Mouse (Mus musculus) CH12.LX (cell line): ENCODE results near the gene Robo1. TPM values are rescaled to one million over a fixed set of nuclear protein-coding genes. Genes with fewer than 3 reads are reported as not detected.

Experiments used
- DNase-seq: peaks from one replicate; pipeline ENCODE4 v3.0.0-alpha.2; 2013; ENCODE audit errors: extremely low read depth
- H3K27ac ChIP-seq: 2 replicates; pipeline ENCODE4 v1.5.1; 2012; ENCODE audit warnings: low read depth, mild to moderate bottlenecking, control low read depth, moderate library complexity; ENCODE audit not compliant: insufficient read depth
- H3K27me3 ChIP-seq: replicated peaks from 2 replicates; pipeline ENCODE3; 2012; ENCODE audit warnings: inconsistent platforms
- H3K36me3 ChIP-seq, 2 experiments: replicated peaks in 1 of 2; 2 replicates each; pipeline versions ENCODE3 to v1.6.1; 2012; ENCODE audit warnings: inconsistent platforms in 1 of 2, low read length in 1 of 2, mild to moderate bottlenecking in 1 of 2, mixed read lengths in 1 of 2, moderate library complexity in 1 of 2; ENCODE audit not compliant: control insufficient read depth in 1 of 2, insufficient read depth in 1 of 2
- H3K4me1 ChIP-seq, 2 experiments: 2 replicates each; pipeline ENCODE4 v1.6.1; 2012; ENCODE audit warnings: inconsistent platforms in 1 of 2, moderate library complexity in 1 of 2; ENCODE audit not compliant: insufficient read depth in 2 of 2, control insufficient read depth in 1 of 2
- H3K4me2 ChIP-seq: 2 replicates; pipeline ENCODE4 v1.6.1; 2012; ENCODE audit warnings: low read depth, mild to moderate bottlenecking, control low read depth; ENCODE audit not compliant: poor library complexity, insufficient read depth, severe bottlenecking
- H3K4me3 ChIP-seq, 3 experiments: fragments of 150-350 bp in 1 of 3; sonication (generic) in 1 of 3; replicated peaks in 1 of 3; 2 replicates each; pipeline versions ENCODE3 to v1.5.1; 2011 to 2012; ENCODE audit warnings: low read depth in 2 of 3, low read length in 2 of 3, mild to moderate bottlenecking in 2 of 3, moderate library complexity in 2 of 3, control low read depth in 1 of 3, improper control_type of control experiment in 1 of 3, inconsistent platforms in 1 of 3, mixed read lengths in 1 of 3; ENCODE audit not compliant: poor library complexity in 1 of 3
- H3K79me2 ChIP-seq: replicated peaks from 2 replicates; pipeline ENCODE4 v1.6.1; 2012; ENCODE audit warnings: mild to moderate bottlenecking, moderate library complexity; ENCODE audit not compliant: control insufficient read depth, poor library complexity, insufficient read depth, severe bottlenecking; ENCODE audit errors: extremely low read depth
- H3K9ac ChIP-seq: 2 replicates; pipeline ENCODE4 v1.6.1; 2012; ENCODE audit warnings: low read depth, mild to moderate bottlenecking, control low read depth, moderate library complexity; ENCODE audit not compliant: insufficient read depth
- H3K9me3 ChIP-seq: replicated peaks from 2 replicates; pipeline ENCODE3; 2012; ENCODE audit warnings: low read length, inconsistent platforms, mixed read lengths
- BHLHE40 ChIP-seq: IDR thresholded peaks from 2 replicates; pipeline ENCODE4 v1.6.1; 2011; ENCODE audit warnings: mild to moderate bottlenecking, low read depth, low read length, improper control_type of control experiment
- EP300 ChIP-seq: IDR thresholded peaks from 2 replicates; pipeline ENCODE4 v1.6.1; 2011; ENCODE audit warnings: low read length, improper control_type of control experiment
- GABPA ChIP-seq: IDR thresholded peaks from 2 replicates; pipeline ENCODE4 v1.6.1; 2012; ENCODE audit warnings: low read depth, low read length, improper control_type of control experiment, inconsistent platforms; ENCODE audit not compliant: insufficient replicate concordance
- HCFC1 ChIP-seq: IDR thresholded peaks from 2 replicates; pipeline ENCODE4 v1.6.1; 2012; ENCODE audit warnings: low read depth, mild to moderate bottlenecking, inconsistent platforms, low read length, improper control_type of control experiment
- JUN ChIP-seq: IDR thresholded peaks from 2 replicates; pipeline ENCODE4 v1.6.1; 2011; ENCODE audit warnings: low read depth, mild to moderate bottlenecking, low read length, improper control_type of control experiment, moderate library complexity; ENCODE audit not compliant: insufficient read depth
- JUND ChIP-seq: conservative IDR thresholded peaks from 2 replicates; pipeline ENCODE4 v1.6.1; 2011; ENCODE audit warnings: low read depth, low read length, improper control_type of control experiment
- KAT2A ChIP-seq: IDR thresholded peaks from 2 replicates; pipeline ENCODE4 v1.6.1; 2012; ENCODE audit warnings: low read length, improper control_type of control experiment, inconsistent platforms; ENCODE audit not compliant: insufficient replicate concordance
- MAX ChIP-seq: IDR thresholded peaks from 2 replicates; pipeline ENCODE4 v1.6.1; 2011; ENCODE audit warnings: low read length, improper control_type of control experiment
- MEF2A ChIP-seq: IDR thresholded peaks from 2 replicates; pipeline ENCODE4 v1.6.1; 2014; ENCODE audit warnings: low read depth, mild to moderate bottlenecking, inconsistent platforms, low read length, improper control_type of control experiment, borderline replicate concordance
- NELFE ChIP-seq: IDR thresholded peaks from 2 replicates; pipeline ENCODE4 v1.6.1; 2011; ENCODE audit warnings: low read depth, low read length, improper control_type of control experiment
- NRF1 ChIP-seq: IDR thresholded peaks from 2 replicates; pipeline ENCODE4 v1.6.1; 2014; ENCODE audit warnings: low read depth, mild to moderate bottlenecking, inconsistent platforms, low read length, improper control_type of control experiment, moderate library complexity
- PAX5 ChIP-seq: IDR thresholded peaks from 2 replicates; pipeline ENCODE4 v1.6.1; 2012; ENCODE audit warnings: low read length, inconsistent platforms, mixed read lengths
- POLR2AphosphoS2 ChIP-seq: IDR thresholded peaks from 2 replicates; pipeline ENCODE4 v1.6.1; 2011; ENCODE audit warnings: low read depth, low read length, improper control_type of control experiment
- RCOR1 ChIP-seq: conservative IDR thresholded peaks from 2 replicates; pipeline ENCODE4 v1.6.1; 2012; ENCODE audit warnings: low read depth, mild to moderate bottlenecking, inconsistent platforms, low read length, improper control_type of control experiment
- SIN3A ChIP-seq: IDR thresholded peaks from 2 replicates; pipeline ENCODE4 v1.6.1; 2012; ENCODE audit warnings: low read length, improper control_type of control experiment, inconsistent platforms
- SMC3 ChIP-seq: IDR thresholded peaks from 2 replicates; pipeline ENCODE4 v1.6.1; 2011; ENCODE audit warnings: low read depth, low read length, improper control_type of control experiment
- TBP ChIP-seq: conservative IDR thresholded peaks from 2 replicates; pipeline ENCODE4 v1.6.1; 2011; ENCODE audit warnings: low read depth, low read length, improper control_type of control experiment
- TCF12 ChIP-seq: IDR thresholded peaks from 2 replicates; pipeline ENCODE4 v1.6.1; 2014; ENCODE audit warnings: low read depth, mild to moderate bottlenecking, inconsistent platforms, low read length, improper control_type of control experiment
- USF1 ChIP-seq: IDR thresholded peaks from 2 replicates; pipeline ENCODE4 v1.6.1; 2014; ENCODE audit warnings: low read depth, mild to moderate bottlenecking, inconsistent platforms, low read length, improper control_type of control experiment
- USF2 ChIP-seq: conservative IDR thresholded peaks from 2 replicates; pipeline ENCODE4 v1.6.1; 2011; ENCODE audit warnings: low read depth, low read length, improper control_type of control experiment
- ZC3H11A ChIP-seq: IDR thresholded peaks from 2 replicates; pipeline ENCODE4 v1.6.1; 2012; ENCODE audit warnings: low read depth, mild to moderate bottlenecking, inconsistent platforms, low read length, improper control_type of control experiment
- ZNF384 ChIP-seq: IDR thresholded peaks from 2 replicates; pipeline ENCODE4 v1.6.1; 2012; ENCODE audit warnings: low read depth, low read length, improper control_type of control experiment, inconsistent platforms
- dilution Hi-C: fragments of 300-500 bp; cut with MboI; formaldehyde crosslinking; loops from 2 replicates; pipeline ENCODE4 v1.14.3; 2020; ENCODE audit warnings: low sequenced_read_pairs; ENCODE audit not compliant: extremely low pct_unique_long_range_greater_than_20kb, extremely low pct_ligation_motif_present
- in situ Hi-C: fragments of 300-500 bp; cut with MboI; formaldehyde crosslinking; loops from 3 replicates; pipeline ENCODE4 v1.14.3; 2019; ENCODE audit warnings: low sequenced_read_pairs, low pct_ligation_motif_present, low pct_unique_long_range_greater_than_20kb, mixed read lengths
- polyA plus RNA-seq: library from polyadenylated mRNA; unstranded; fragments of >175 nt; gene quantifications from 2 replicates; pipeline ENCODE4 v1.2.1, GENCODE M21; 2012; ENCODE audit warnings: low read depth; ENCODE audit not compliant: insufficient read length
- total RNA-seq, 2 experiments: library from RNA; depleted of rRNA; stranded (reverse); fragments of 300-350 nt in 1 of 2; fragments of >200 nt in 1 of 2; gene quantifications; 2 replicates each; pipeline ENCODE4 v1.2.3; 2012 to 2014

Robo1 gene
- total and polyA plus RNA-seq, 3 experiments = not detected

GRCm38 (mm10) chr16:72663351-72664232 lies 355.5 kb downstream of the Robo1 start:
- H3K79me2 ChIP-seq = no peaks in the 10 kb centered on the region
- H3K27me3 ChIP-seq = no peaks in the 10 kb centered on the region
- no peak overlapping the region for H3K27ac ChIP-seq
- no peaks in the 10 kb centered on the region for H3K36me3 ChIP-seq
- no peak overlapping the region for H3K9ac ChIP-seq
- no peak overlapping the region for H3K4me2 ChIP-seq
- in situ Hi-C loops (loop anchor here (25.0 kb wide), 1 partner anchor 324 kb away; no protein-coding TSS in a partner anchor), dilution Hi-C loops (no loop called here)
- no peak overlapping the region for H3K4me3 ChIP-seq
- TF ChIP-seq USF2 (no peak), JUND (no peak), TCF12 (no peak), NELFE (no peak), SIN3A (no peak), EP300 (no peak)
- TF ChIP-seq, all 38 proteins: peak for 0
- Histone ChIP-seq H3K9me3 (peaks cover 56% of the 10 kb centered on the region), H3K4me1 (no peaks in the 10 kb centered on the region)
- DNase-seq = no peak

- no peaks in the 10 kb centered on the region for H3K36me3 ChIP-seq
- H3K9me3 ChIP-seq = peaks cover 55% of the 10 kb centered on the region
- no peaks in the 10 kb centered on the region for H3K4me1 ChIP-seq
- no peak overlapping the region for H3K27ac ChIP-seq
- TF ChIP-seq ZC3H11A (no peak), MEF2A (no peak), PAX5 (no peak), GABPA (no peak), POLR2AphosphoS2 (no peak), NELFE (no peak), TBP (no peak), USF1 (no peak), ZNF384 (no peak), BHLHE40 (no peak), KAT2A (no peak), HCFC1 (no peak), RCOR1 (no peak), MAX (no peak), NRF1 (no peak), JUN (no peak), SMC3 (no peak)
- in situ Hi-C loops (loop anchor here (25.0 kb wide), 1 partner anchor 323 kb away; no protein-coding TSS in a partner anchor), dilution Hi-C loops (no loop called here)
- H3K4me2 ChIP-seq = no peak overlapping the region
- no peak for DNase-seq
- no peak overlapping the region for H3K4me3 ChIP-seq
- no peaks in the 10 kb centered on the region for H3K79me2 ChIP-seq
- H3K9ac ChIP-seq = no peak overlapping the region
- H3K27me3 ChIP-seq = no peaks in the 10 kb centered on the region
Observed at GRCm38 (mm10) chr16:72664233-72664613, 356.1 kb downstream of the Robo1 start.
